Mouse (Mus musculus) G1E (cell line): ENCODE data around the gene Tmem235.

Experiments used
- CTCF ChIP-seq: IDR thresholded peaks from 2 replicates; pipeline ENCODE4 v1.5.1; 2012; ENCODE audit warnings: low read depth, low read length, inconsistent platforms, mixed read lengths
- GATA1 ChIP-seq: IDR thresholded peaks from 2 replicates; pipeline ENCODE4 v1.6.1; 2012; ENCODE audit warnings: borderline replicate concordance, low read length, inconsistent platforms, mixed read lengths
- TAL1 ChIP-seq: conservative IDR thresholded peaks from 2 replicates; pipeline ENCODE4 v1.6.1; 2012; ENCODE audit warnings: low read depth, low read length, inconsistent platforms, mixed read lengths

DNA sequence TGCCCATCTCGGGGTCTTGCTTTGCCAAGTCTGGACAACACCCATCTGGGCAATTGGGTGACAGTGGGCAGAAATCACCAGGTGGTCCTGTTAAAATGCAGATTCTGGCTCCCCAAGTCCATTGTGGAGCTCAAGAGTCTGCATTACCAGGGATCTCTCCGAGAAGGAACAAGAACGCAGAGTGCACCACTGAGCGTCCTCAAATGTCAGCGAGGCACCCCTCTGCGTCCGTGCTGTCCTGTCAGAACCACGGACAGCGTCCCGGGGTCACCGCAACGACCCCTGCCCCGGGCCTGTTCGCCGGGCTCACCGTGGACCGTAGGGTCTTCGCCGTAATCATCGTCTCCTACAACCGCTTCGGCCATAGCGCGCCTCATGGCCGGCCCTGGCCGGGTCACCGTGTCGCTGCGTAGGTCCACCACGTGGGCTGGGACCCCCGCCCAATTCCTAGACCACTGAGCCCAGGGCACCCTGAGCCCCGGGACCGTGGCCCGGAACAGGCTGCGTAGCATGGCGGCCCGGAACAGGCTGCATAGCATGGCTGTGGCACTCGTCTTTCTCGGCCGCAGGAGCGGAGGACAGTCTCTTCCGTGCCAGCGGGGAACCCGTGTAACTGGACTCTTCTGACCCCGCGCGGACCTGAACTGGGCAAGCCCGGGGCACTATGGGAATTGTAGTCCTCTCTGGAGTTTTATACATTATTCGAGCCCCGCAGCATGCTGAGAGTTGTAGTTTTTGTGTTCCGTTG is 12.5 kb downstream of the Tmem235 start, which contains the start of gene Tha1:
- no peak for TF ChIP-seq CTCF
- no peak for TF ChIP-seq TAL1
- TF ChIP-seq GATA1: no peak
